33 mouse cellular contexts compared by ENCODE assay signal in the genomic region with DNA sequence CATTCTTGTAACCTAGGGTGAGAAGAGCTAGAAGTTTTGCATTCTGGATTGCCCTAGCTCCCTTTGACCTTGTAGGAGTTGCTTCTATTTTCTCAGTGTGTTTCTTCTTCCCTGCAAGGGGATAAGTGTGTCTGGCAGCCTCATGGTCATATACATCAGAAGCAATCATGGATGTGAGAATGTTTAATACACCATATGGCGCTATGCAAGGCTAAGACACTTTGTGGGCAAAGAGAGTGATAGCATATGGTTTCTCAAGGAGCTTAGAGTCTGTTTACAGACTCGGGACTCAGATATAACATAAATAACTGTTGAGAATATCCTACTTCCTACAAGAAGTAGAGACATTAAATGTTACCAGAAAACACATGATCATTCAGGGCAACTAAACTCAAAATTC.
DNase-seq lines count a peak whose midpoint lies in the region; ATAC-seq and TF ChIP-seq lines count a peak whose summit lies in the region.
"Had no signal": no experiment of that assay in that cellular context is flagged by ENCODE, and none has a peak within 500 bp of the region (broad histone marks: within the 10 kb centered on the region; RNA-seq: fewer than 3 reads in every experiment).

No protein-coding gene starts in this region.

- no peaks in the 10 kb centered on the region for H3K4me1 ChIP-seq in embryonic facial prominence, embryonic 14.5 days (ENCODE audit: control insufficient read depth, insufficient read depth, low read length)
- peaks cover under 1% of the 10 kb centered on the region; the same call in 1 of the 2 replicates for H3K4me1 ChIP-seq in embryonic facial prominence, embryonic 10.5 days
- no peaks in the 10 kb centered on the region for H3K4me1 ChIP-seq in midbrain, postnatal 0 days (ENCODE audit: insufficient read depth, low read length)
- no peaks in the 10 kb centered on the region for H3K4me1 ChIP-seq in midbrain, embryonic 15.5 days
- H3K4me1 ChIP-seq: embryonic facial prominence, embryonic 15.5 days; limb, embryonic 10.5 days; limb, embryonic 15.5 days; midbrain, embryonic 10.5 days; neural tube, embryonic 12.5 days had no signal

- no peaks in the 10 kb centered on the region for H3K27me3 ChIP-seq in embryonic facial prominence, embryonic 14.5 days (replicated peaks; ENCODE audit: control insufficient read depth, insufficient read depth, low read length)
- no peaks in the 10 kb centered on the region for H3K27me3 ChIP-seq in embryonic facial prominence, embryonic 10.5 days (replicated peaks; ENCODE audit: low read depth, poor library complexity, severe bottlenecking)
- H3K27me3 ChIP-seq in midbrain, postnatal 0 days (ENCODE audit: insufficient read depth, low read length), result no peaks in the 10 kb centered on the region
- H3K27me3 ChIP-seq in midbrain, embryonic 15.5 days (replicated peaks), result no peaks in the 10 kb centered on the region
- H3K27me3 ChIP-seq: embryonic facial prominence, embryonic 15.5 days; limb, embryonic 15.5 days; neural tube, embryonic 12.5 days had no signal

- no peaks in the 10 kb centered on the region for H3K36me3 ChIP-seq in embryonic facial prominence, embryonic 14.5 days (ENCODE audit: control insufficient read depth, insufficient read depth, low read length)
- H3K36me3 ChIP-seq in embryonic facial prominence, embryonic 10.5 days (replicated peaks), result no peaks in the 10 kb centered on the region
- no peaks in the 10 kb centered on the region for H3K36me3 ChIP-seq in midbrain, postnatal 0 days (ENCODE audit: insufficient read depth, low read length)
- H3K36me3 ChIP-seq in midbrain, embryonic 15.5 days (replicated peaks), result no peaks in the 10 kb centered on the region
- H3K36me3 ChIP-seq: embryonic facial prominence, embryonic 15.5 days; G1E; limb, embryonic 10.5 days; limb, embryonic 15.5 days; midbrain, embryonic 10.5 days; neural tube, embryonic 12.5 days had no signal

- no peak for ATAC-seq in embryonic facial prominence, embryonic 14.5 days (ENCODE audit: low read depth)
- ATAC-seq in midbrain, postnatal 0 days (ENCODE audit: low FRiP score), result no peak
- ATAC-seq in midbrain, embryonic 15.5 days (replicated peaks), result no peak
- ATAC-seq: inflammation-experienced regulatory T-cells, adult 6 months; midbrain, embryonic 16.5 days had no signal

- peak; percentile 19 for DNase-seq in embryonic facial prominence, embryonic 14.5 days (ENCODE audit: low spot score)
- DNase-seq in embryonic facial prominence, embryonic 10.5 days (ENCODE audit: low spot score), result no peak
- DNase-seq in frontal cortex, adult 2 months (ENCODE audit: extremely low spot score in 1 of 2, low spot score in 1 of 2), result peak; percentile 7 to 31
- no peak for DNase-seq in frontal cortex, postnatal 14 days (ENCODE audit: low spot score in 2 of 2)
- peak; percentile 39 for DNase-seq in midbrain, postnatal 0 days (ENCODE audit: low spot score)
- peak; percentile 48 for DNase-seq in telencephalon, adult 2 months (ENCODE audit: low read depth, low spot score)
- DNase-seq in liver, result no peak
- DNase-seq: adrenal gland, adult 8-10 months; cerebellum, adult 11-12 months; cerebellum, postnatal 10 days; gastrocnemius, postnatal 25 days; heart, adult 18-20 months; heart, postnatal 4 days; kidney, adult 8-10 months; kidney, postnatal 4 days; lung, adult 2 months; lung, postnatal 14 days; right cerebral cortex, adult 18-20 months; spleen, adult 18-20 months had no signal

- H3K9me3 ChIP-seq in embryonic facial prominence, embryonic 14.5 days (ENCODE audit: control insufficient read depth, low read length), result no peaks in the 10 kb centered on the region
- H3K9me3 ChIP-seq in embryonic facial prominence, embryonic 10.5 days, result no peaks in the 10 kb centered on the region
- no peaks in the 10 kb centered on the region for H3K9me3 ChIP-seq in midbrain, postnatal 0 days (ENCODE audit: low read length)
- no peaks in the 10 kb centered on the region for H3K9me3 ChIP-seq in midbrain, embryonic 15.5 days
- H3K9me3 ChIP-seq: embryonic facial prominence, embryonic 15.5 days; limb, embryonic 10.5 days; limb, embryonic 15.5 days; midbrain, embryonic 10.5 days; neural tube, embryonic 12.5 days had no signal

- no peak overlapping the region for H3K4me3 ChIP-seq in embryonic facial prominence, embryonic 14.5 days (ENCODE audit: low read depth, low read length)
- H3K4me3 ChIP-seq in embryonic facial prominence, embryonic 10.5 days, result no peak overlapping the region
- no peak overlapping the region for H3K4me3 ChIP-seq in midbrain, postnatal 0 days (ENCODE audit: low read depth, low read length)
- H3K4me3 ChIP-seq in midbrain, embryonic 15.5 days, result no peak overlapping the region
- H3K4me3 ChIP-seq: embryonic facial prominence, embryonic 15.5 days; limb, embryonic 10.5 days; limb, embryonic 15.5 days; midbrain, embryonic 10.5 days; myocyte; neural tube, embryonic 12.5 days had no signal

- WGBS in embryonic facial prominence, embryonic 14.5 days, result 50% methylated on average over 2 of the region's 2 CpGs
- WGBS in embryonic facial prominence, embryonic 10.5 days, result 76% methylated on average over 2 of the region's 2 CpGs
- 84% methylated on average over 2 of the region's 2 CpGs for WGBS in midbrain, postnatal 0 days
- WGBS in midbrain, embryonic 15.5 days, result 83% methylated on average over 2 of the region's 2 CpGs

- no peak overlapping the region for H3K9ac ChIP-seq in embryonic facial prominence, embryonic 14.5 days (ENCODE audit: low read depth, low read length)
- no peak overlapping the region for H3K9ac ChIP-seq in midbrain, postnatal 0 days (replicated peaks; ENCODE audit: low read length, poor library complexity, severe bottlenecking)
- no peak overlapping the region for H3K9ac ChIP-seq in midbrain, embryonic 15.5 days
- H3K9ac ChIP-seq: embryonic facial prominence, embryonic 15.5 days; hindbrain, embryonic 14.5 days; limb, embryonic 15.5 days; liver, embryonic 14.5 days; neural tube, embryonic 12.5 days had no signal

- TF ChIP-seq CTCF in midbrain, postnatal 0 days (IDR thresholded peaks at IDR 0.05), result no peak

- no peak overlapping the region for H3K4me2 ChIP-seq in embryonic facial prominence, embryonic 14.5 days (ENCODE audit: low read depth, low read length)
- no peak overlapping the region for H3K4me2 ChIP-seq in midbrain, postnatal 0 days (ENCODE audit: low read depth, low read length, poor library complexity, severe bottlenecking)
- H3K4me2 ChIP-seq in midbrain, embryonic 15.5 days, result no peak overlapping the region
- H3K4me2 ChIP-seq: embryonic facial prominence, embryonic 15.5 days; heart, embryonic 11.5 days; hindbrain, embryonic 14.5 days; limb, embryonic 15.5 days; neural tube, embryonic 12.5 days had no signal

- H3K27ac ChIP-seq in embryonic facial prominence, embryonic 14.5 days (replicated peaks; ENCODE audit: low read depth, low read length), result no peak overlapping the region
- no peak overlapping the region for H3K27ac ChIP-seq in embryonic facial prominence, embryonic 10.5 days (replicated peaks)
- H3K27ac ChIP-seq in midbrain, postnatal 0 days (ENCODE audit: low read depth, low read length), result no peak overlapping the region
- no peak overlapping the region for H3K27ac ChIP-seq in midbrain, embryonic 15.5 days
- H3K27ac ChIP-seq: embryonic facial prominence, embryonic 15.5 days; hindbrain, embryonic 14.5 days; kidney, postnatal 0 days; limb, embryonic 10.5 days; limb, embryonic 15.5 days; liver, embryonic 14.5 days; midbrain, embryonic 10.5 days; neural tube, embryonic 12.5 days had no signal

Comparison
In these comparisons a context has a peak if more than half of its experiments do, and no peak if none do; other contexts are left out.
1. DNase-seq: peak in embryonic facial prominence, embryonic 14.5 days (single experiment), frontal cortex, adult 2 months (2 of 2), midbrain, postnatal 0 days (single experiment) and telencephalon, adult 2 months (single experiment); none in embryonic facial prominence, embryonic 10.5 days (single experiment), frontal cortex, postnatal 14 days (0 of 2) and liver (single experiment).